Mouse (Mus musculus) kidney, adult 10 weeks (tissue): ENCODE results near the gene P2rx2. TPM values are rescaled to one million over a fixed set of nuclear protein-coding genes. Genes with fewer than 3 reads are reported as not detected.

ENCODE experiments used
- polyA plus RNA-seq: library from polyadenylated mRNA; stranded (reverse); fragments of 350-450 nt; fragmentation: Illumina TruSeq; extraction: RNeasy Lipid Tissue Mini Kit (QIAGEN cat#74804); gene quantifications from one replicate; pipeline ENCODE4 v1.2.3, GENCODE M21; 2014; ENCODE audit warnings: low read depth, low replicate concordance

Gene P2rx2
- not detected for polyA plus RNA-seq

GRCm38 (mm10) chr5:110342648-110343284 lies at the start of gene P2rx2:
Gene P2rx2 (minus strand): TSS chr5:110343212.

GRCm38 (mm10) chr5:110344524-110344923 lies 1.5 kb upstream of the P2rx2 start, which contains the start of gene Lrcol1:
Gene Lrcol1 (plus strand): TSS chr5:110344730.

Other genes with a start within 250 kb of the P2rx2 start
- 2.5 TPM for gene Gm35315, start 248.8 kb downstream of the P2rx2 start, polyA plus RNA-seq
- gene Plcxd1, start 243.2 kb downstream of the P2rx2 start, polyA plus RNA-seq = not detected
- not detected for gene Gtpbp6, start 235.0 kb downstream of the P2rx2 start, polyA plus RNA-seq
- gene Zfp605, start 233.1 kb downstream of the P2rx2 start, polyA plus RNA-seq = 10.7 TPM
- 20.3 TPM for gene Chfr, start 207.4 kb downstream of the P2rx2 start, polyA plus RNA-seq
- 11.1 TPM for gene Golga3, start 166.5 kb downstream of the P2rx2 start, polyA plus RNA-seq
- gene Ankle2, start 112.2 kb downstream of the P2rx2 start, polyA plus RNA-seq = 41.3 TPM
- gene Pgam5, start 73.3 kb downstream of the P2rx2 start, polyA plus RNA-seq = 23.3 TPM
- 74.9 TPM for gene Pxmp2, start 57.0 kb downstream of the P2rx2 start, polyA plus RNA-seq
- 1.6 TPM for gene Pole, start 56.9 kb downstream of the P2rx2 start, polyA plus RNA-seq
- gene Lrcol1, start 1.5 kb upstream of the P2rx2 start, polyA plus RNA-seq = not detected
- gene Fbrsl1, start 105.3 kb upstream of the P2rx2 start, polyA plus RNA-seq = 3.8 TPM
- not detected for gene Galnt9, start 201.1 kb upstream of the P2rx2 start, polyA plus RNA-seq